Mouse (Mus musculus): ENCODE data around the gene Myo1f. TPM values are rescaled to one million over a fixed set of nuclear protein-coding genes. Genes with fewer than 3 reads are reported as not detected.
"Not testable (repeated sequence)": the region's sequence is repeated elsewhere in the genome, so short reads cannot be mapped to it uniquely, and the experiment has no call there.

Gene Myo1f
- total RNA-seq, 2 experiments from 2014 or later = 1.9 to 3.0 TPM

GRCm38 (mm10) chr17:33584061-33584460, 28.6 kb downstream of the Myo1f start:
- no peak for DNase-seq

GRCm38 (mm10) chr17:33586011-33586410, 30.5 kb downstream of the Myo1f start:
- DNase-seq = no peak

DNA sequence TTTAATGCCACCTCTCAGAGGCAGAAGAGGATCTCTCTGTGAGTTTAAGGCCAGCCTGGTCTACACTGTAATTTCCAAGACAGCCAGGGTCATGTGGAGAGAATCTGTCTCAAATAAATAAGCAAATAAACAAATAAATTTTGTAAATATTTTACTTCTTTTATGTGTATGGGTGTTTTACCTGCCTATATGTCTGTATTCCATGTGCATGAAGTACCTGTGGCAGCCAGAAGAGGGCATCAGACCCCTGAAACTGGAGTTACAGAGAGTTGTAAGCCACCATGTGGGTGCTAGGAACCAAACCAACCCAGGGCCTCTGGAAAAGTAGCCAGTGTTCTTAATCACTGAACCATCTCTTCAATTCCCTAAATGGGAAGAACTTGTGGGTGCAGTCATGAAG, 41.8 kb downstream of the Myo1f start:
- no peak for DNase-seq

DNA sequence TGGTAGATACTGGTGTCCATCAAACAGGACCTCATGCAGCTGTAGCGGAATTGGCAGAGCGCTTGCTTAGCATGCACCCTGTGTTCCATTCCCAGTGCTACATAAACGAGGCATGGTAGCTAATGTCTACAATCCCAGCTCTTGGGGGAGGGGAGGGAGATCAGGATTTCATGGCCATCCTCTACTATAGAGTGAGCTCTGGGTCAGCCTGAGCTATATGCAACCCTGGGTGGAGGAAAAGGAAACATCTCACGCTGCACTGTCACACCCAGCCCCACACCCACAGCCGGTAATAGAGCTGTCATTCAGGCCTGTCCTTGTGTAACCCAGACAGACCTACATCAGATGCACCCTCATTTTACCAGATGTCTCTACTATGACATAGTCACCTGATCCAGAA, 43.0 kb downstream of the Myo1f start:
- no peak for DNase-seq

DNA sequence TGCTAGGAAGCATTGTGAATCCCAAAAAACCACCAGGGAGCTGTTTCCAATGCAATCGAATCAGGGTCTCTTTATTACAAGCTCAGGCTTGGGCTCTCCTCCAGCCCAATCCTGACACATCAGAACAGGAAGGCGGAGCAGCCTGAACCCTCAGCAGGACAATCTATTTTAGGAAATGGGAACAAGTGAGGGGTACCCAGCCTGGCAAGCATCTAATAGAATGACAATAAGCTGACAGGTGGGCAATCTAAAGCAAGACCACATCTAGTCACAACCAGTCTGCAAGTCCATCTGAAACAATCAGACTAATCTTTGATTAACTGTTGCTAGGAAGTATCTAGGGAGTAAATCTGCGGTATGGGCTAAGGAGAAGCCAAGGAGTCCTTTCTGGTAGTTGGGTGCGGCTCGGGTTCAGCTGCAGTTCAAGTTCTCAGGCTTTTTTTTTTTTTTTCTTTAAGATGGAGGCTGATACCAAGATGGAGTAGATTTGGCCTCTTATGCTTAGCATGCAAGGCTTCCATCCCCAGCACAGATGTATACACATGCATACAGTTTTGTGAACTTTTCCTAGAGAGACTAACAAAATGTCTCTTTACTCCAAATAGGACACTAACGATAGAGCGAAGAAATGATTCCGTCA, 44.4 kb downstream of the Myo1f start:
- DNase-seq = no peak

DNA sequence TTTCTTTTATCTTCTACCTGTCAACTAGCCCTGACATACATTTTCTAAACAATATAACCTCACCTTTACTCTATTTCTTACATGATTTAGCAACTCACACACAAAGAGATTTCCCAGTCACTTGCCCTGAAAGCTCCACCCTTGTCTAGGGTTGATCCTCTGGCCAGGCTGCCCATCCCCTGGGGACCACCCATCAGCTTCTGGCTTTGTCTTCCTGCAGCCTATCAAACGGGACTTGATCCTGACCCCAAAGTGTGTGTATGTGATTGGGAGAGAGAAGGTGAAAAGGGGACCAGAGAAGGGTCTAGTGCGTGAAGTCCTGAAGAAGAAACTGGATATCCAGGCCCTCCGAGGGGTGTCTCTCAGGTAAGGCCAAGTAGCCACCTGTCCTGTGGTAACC, 45.3 kb downstream of the Myo1f start:
- no peak for DNase-seq

DNA sequence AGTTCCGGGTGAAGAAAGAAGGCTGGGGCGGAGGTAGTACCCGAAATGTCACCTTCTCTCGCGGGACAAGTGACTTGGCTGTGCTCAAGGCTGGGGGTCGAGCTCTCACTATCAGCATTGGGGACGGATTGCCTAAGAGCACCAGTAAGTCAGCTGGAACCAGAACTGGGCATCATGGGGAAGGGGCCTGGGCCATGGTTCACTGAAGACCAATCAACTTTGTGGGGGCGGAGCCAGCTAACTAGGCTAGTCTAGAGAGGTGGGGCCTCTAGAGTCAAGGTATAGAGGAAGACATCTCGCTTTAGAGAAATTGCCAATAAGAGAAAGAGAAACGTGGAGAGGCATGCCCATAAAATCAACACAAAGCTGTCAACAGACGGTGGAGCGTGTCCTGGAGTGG, 46.4 kb downstream of the Myo1f start:
- DNase-seq = no peak

- DNase-seq = no peak
Observed at GRCm38 (mm10) chr17:33607273-33607672, 51.8 kb downstream of the Myo1f start.

- no peak for DNase-seq
Observed at GRCm38 (mm10) chr17:33610548-33610947, 55.0 kb downstream of the Myo1f start.

DNA sequence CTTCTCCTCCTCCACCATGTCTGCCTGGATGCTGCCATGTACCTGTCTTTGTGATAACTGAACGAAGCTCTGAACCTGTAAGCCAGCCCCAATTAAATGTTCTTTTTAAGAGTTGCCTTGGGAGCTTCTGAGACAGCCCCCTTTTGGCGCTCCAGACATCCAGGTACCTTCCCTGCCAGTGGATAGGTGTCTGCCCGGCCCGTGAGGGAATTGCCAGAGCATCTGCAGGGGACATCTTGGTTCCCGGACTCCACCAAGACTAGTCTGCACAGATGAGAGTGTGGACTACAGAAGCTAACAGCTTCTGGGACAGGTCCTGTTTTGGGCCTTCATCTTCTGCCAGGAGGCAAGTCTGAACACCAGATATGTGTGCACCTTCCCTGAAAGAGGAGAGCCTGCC, 58.2 kb downstream of the Myo1f start:
- DNase-seq = not testable (repeated sequence)

DNA sequence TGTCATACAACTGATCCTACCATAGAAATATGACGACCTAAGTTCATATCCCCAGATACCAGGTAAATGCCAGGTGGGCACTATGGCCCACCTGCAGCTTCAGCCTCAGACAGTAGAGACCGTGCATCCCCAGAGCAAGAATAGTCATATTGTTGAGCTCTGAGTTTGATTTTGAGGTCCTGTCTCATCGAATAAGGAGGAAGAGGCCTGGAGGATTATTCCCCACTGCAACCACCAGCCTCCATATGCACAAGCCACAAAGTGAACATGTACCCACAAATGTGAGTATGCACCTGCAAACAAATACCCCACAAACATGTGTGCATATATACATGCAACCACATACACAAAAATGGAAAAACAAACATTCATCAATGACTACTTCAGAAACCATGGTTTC, 71.8 kb downstream of the Myo1f start:
- no peak for DNase-seq

DNA sequence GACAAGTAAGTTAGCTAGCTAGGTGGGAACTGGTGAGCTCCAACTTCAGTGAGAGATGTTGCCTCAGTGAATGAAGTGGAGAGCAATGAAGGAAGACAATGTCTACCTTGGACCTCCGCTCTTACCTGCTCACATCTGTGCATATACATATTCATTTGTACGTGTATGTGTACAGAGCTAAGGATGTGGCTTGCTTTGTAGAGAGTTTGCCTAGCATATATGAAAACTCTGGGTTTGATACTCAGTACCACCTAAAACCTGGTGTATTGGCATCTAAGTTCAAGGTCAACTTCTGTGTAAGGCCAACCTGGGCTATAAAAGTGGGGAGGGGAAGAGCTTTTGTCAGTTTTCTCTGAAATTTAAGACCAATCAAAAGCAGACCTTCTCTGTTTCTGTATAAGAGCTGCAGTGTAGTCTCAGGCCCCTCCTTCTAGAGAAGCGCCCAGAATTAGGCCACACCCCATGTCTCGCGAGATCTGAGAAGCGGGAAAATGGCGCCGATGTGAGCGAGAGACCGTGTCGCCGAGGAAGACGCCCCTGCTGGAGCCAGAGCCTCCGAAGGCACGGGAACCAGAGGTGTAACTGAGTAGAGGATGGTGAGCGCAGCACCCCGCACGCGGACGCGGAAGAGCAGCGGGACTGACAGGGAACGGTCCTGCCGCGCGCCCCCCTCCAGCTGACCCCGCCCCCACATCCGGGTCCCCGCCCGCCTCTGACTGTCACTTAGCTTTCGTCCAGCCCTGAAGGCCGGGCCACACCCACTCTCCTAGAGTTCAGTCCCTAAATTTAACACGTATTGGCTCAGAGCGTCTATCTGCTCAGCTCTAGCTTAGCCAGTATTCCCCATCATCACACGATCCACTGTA, 73.3 kb downstream of the Myo1f start, which contains the start of gene Zfp414:
Gene Zfp414, plus strand, starts transcription at position 470 of the 866 bp plus-strand sequence.
- DNase-seq = peak; percentile 95 to 99

- no peak for DNase-seq
Observed at GRCm38 (mm10) chr17:33629487-33630125, 74.1 kb downstream of the Myo1f start.

GRCm38 (mm10) chr17:33630171-33630895, 74.8 kb downstream of the Myo1f start:
- no peak for DNase-seq

DNA sequence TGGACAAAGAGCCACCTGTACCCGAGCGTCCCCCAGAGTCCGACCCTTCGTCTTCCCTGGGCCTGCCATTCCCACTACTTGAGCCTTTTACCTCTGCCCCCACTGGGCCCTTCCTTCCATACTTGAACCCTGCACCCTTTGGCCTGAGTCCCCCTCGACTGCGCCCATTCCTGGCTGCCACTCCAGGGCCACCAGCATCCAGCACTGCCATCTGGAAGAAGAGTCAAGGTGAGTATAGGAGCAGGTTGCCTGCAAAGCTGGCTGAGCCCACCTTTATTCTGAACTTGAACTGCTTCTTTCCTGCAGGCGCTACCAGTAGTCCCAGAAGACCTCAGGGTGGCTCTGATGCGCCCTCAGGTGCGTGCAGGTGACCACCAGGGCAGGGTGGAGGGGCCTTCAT, 75.7 kb downstream of the Myo1f start:
- no peak for DNase-seq

- DNase-seq = no peak
Observed at GRCm38 (mm10) chr17:33631796-33632195, 76.3 kb downstream of the Myo1f start.

- DNase-seq = no peak
Observed at GRCm38 (mm10) chr17:33637038-33637437, 81.5 kb downstream of the Myo1f start.

- peak in 1 of 2 experiments; percentile 28 for DNase-seq
Observed at GRCm38 (mm10) chr17:33637516-33638276, 82.2 kb downstream of the Myo1f start, which contains the start of gene Pram1. TSS of gene Pram1 (plus strand) at chr17:33638056.

DNA sequence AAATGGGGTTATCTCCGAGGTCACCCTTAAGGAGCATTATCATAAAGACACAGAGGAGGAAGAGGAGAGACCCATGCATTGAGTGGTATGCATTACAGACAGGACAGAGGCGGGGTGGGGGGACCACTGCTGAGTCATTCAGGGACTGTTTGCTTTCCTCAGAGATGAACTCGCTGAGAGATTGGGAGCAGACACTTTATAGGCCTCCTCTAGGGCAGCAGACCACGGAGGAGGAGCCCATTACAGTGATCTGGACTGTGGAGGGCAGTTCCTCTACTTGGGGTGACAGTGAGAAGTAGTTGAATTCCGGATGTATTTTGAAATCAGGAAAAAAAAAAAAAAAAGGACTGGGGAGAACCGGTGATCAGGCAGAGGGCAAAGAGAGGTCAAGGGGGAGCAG, 84.2 kb downstream of the Myo1f start:
- DNase-seq = no peak

DNA sequence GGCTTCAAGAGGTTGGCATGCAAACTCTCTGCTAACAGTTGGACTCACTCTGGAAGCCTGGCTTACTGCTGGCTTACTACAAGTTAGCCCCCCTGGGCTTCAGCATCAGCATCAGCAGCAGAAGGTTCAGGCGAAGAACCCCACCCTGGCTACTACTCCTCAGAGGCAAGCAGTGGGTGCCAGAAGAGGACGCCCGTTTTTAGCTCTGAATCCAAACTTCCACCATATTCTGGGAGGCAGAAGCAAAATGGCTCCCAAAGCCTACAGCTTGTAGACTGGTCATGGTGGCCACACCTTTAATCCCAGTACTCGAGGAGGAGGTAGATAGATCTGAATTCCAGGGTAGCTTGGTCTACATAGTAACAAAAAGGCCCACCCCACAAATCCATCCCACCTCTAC, 88.6 kb downstream of the Myo1f start:
- no peak for DNase-seq

DNA sequence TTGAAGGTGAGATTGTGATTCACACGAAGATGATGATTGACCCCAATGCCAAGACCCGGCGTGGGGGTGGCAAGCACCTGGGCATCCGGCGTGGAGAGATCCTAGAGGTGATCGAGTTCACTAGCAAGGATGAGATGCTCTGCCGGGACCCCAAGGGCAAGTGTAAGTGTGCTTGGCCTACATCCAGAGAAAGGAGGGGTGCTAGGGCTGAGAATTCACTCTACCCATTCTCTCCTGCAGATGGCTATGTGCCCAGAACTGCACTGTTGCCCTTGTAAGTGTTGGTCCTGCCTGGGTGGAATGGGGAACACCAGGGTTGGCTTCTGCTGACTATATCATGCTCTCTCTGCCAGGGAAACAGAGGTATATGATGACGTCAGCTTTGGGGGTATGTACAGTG, 89.6 kb downstream of the Myo1f start:
- no peak for DNase-seq
